Mouse (Mus musculus) layer of hippocampus, postnatal 10 days (tissue): Measurements from ENCODE around the gene Prg4. TPM values are rescaled to one million over a fixed set of nuclear protein-coding genes. Genes with fewer than 3 reads are reported as not detected.
A peak's percentile ranks its signal among the peaks of the same experiment; 100 is the strongest.

Experiments used
- DNase-seq, 2 experiments: peaks; one replicate each; pipeline ENCODE4 v3.0.0; 2021; ENCODE audit warnings: low spot score in 2 of 2
- long read RNA-seq: library from polyadenylated mRNA; stranded (forward); transcript quantifications from one replicate; pipeline ENCODE4 v2.0.0, GENCODE M21; 2023
- total RNA-seq, 2 experiments: library from RNA; stranded (reverse); gene quantifications; 2 replicates each; pipeline ENCODE4 v1.2.3; 2021

The Prg4 gene
- 1 to 10 TPM in 1 of 2 experiments, not detected in 1; 2.0 TPM for total RNA-seq
- long read RNA-seq, result 0 reads

GRCm38 (mm10) chr1:150466132-150466531 is at the start of gene Prg4:
Gene Prg4, minus strand, starts transcription at chr1:150466165.
- no peak for DNase-seq

DNA sequence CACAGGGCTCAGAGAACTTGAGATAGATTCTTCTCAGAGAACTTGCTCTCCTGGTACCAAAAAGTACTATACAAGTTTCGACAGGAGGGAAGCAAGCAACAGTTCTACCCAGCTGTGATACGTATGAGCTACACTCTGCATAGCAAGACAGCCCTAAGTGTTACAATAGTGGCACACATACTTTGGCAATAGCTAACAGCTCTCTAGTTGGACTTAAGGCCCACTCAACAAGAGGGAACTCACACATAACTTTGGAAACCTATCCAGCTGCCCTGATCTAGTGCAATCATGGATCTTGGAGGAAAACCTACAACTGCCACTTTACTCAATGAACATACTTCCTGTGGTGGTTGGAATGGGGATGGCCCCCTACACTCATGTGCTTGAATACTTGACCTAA is 47.1 kb upstream of the Prg4 start:
- DNase-seq, result no peak

- DNase-seq, result no peak
These were observed 39.8 kb upstream of the Prg4 start for GRCm38 (mm10) chr1:150505794-150506193.

GRCm38 (mm10) chr1:150503321-150503720 is 37.4 kb upstream of the Prg4 start:
- DNase-seq, result no peak

DNA sequence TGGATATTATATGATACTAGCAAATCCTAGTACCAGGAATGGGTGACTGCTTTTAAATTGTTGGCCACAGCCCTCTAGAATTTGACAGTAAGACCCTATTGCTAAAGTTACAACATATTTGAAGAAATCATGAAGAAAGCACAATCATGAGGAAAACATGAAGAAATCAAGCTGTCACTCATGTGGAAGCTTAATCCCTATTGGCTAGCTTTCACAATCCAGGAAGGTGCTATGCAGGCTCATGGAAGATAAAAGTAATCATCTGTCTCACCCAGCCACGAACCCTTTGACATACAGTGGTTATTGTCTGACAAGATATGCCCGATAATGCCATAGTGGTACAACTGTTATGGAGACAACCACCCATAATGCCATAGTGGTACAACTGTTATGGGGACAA is 32.2 kb upstream of the Prg4 start:
- no peak for DNase-seq

DNA sequence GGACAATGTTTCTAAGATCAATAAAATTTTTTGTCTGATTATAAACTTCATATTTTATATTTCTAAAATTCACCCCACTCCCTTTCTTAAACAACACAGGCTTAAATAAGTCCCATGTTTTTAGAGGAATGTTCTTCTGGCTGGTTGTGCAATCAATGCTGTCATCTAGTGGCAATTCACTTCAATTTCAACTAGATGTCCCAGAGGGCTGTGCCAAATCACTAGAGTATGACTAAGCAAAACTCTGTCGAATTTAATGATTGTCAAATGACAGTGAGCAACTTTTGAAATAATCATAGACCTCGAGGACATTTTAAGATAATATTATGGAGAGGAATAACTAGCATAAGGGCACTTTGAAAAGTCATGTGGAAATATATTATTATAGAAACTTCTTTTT is 31.7 kb upstream of the Prg4 start:
- DNase-seq, result no peak

DNA sequence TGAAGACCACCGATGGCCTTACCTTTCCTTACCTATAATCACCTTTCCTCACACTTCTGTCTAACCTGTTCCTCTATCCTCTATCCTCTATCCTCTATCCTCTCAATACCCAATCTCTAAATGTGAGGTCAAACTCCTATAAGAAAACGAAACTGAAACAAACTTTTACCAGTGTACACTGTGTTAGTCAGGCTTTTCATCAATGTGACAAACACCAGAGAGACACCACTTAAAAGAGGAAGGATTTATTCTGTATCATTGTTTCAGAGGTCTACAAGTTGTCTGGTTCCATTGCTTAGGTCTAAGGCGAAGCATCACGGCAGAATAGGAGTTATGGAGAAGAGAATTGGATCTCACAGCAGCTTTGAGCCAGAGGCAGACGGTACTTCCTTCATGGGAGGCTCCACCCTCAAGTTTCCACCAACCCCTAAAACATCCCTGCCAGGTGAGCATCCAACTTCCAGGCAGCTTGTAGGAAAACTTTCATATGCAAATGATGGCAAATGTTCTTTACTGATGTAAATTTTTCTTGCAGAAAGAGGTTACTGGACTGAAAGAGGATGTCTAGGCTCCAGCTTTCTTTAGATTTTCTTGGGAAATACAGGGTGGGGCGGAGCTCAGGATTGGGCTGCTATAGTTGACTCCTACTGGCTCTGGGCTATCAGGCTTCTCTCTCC is 30.8 kb upstream of the Prg4 start:
- DNase-seq, result no peak

DNA sequence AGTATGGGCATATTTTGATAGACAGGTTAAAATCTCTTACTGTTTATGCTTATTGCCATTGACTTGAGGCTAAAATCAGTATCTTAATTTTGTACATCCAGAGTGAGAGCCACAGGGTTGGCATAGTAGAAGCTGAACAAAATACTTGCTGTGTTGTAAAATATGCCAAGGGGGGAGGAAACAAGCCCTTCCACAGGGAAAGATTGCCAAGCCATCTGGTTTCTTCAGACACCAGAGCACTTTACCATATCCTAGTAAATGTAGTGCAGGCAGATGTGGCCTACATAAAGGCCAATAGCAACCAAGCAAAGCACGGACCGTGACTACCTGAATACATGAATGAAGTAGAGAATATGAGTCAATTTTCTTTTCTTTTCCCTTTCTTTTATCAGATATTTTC is 23.2 kb upstream of the Prg4 start:
- no peak for DNase-seq

DNA sequence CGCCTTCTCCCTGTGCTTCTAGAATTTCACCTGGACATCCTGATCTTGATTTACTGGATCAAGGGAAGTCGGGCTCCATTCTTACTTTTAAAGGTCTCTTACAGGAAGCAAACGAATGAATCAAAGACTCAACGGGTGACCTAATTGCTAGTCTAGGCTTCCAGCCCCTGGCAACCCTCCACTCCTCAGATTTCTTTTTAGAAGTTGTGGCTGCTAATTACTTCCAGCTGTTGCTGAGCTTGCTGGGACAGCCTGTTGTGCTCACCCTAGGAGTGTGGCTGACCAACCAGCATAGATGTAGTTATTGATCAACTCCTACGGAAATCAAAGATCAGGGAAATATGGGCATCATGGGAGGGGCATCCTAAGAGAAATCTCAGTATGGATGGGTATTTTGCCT is 14.7 kb upstream of the Prg4 start:
- DNase-seq, result peak in 1 of 2 experiments; percentile 15

DNA sequence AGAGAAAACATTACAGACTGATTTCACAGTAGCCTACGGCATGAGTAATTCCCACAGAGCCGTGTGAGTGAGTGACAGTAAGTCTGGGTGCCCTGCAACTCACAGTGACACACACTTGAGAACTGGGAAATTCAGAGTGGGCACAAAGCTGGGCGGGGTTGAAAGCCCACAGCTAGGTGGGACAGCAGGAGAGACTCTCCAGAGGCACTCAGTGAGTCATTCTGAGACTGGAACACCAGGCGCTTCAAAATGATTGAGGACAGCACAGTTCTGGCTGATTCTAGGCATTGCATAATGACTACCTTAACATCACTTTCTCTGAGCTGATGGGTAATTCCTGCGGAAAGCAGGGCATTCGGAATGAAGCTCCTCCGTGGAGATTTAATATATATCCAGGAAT is 6.6 kb upstream of the Prg4 start:
- DNase-seq, result no peak

DNA sequence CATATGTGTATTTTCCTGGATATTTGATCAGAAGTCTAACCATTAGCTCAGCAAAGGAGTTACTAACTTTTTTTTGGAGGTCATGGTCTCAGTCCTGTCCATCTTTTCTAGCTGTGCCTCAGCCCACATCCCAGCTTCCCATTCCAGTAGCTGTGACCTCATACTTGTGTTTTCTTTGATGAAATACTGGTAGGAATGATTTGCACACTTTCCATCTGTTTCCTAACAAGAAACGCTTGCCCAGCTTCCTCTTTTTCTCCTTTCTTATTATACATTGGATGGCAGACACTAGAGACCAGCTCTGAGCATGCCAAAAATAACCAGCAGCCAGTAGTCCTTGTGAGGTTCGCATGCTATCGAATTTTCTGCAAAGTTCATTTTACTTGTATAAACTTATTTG is 4.0 kb upstream of the Prg4 start:
- DNase-seq, result no peak

- DNase-seq, result no peak
These were observed 601 bp downstream of the Prg4 start for GRCm38 (mm10) chr1:150465364-150465763.

GRCm38 (mm10) chr1:150463691-150464090 is 2.3 kb downstream of the Prg4 start:
- no peak for DNase-seq

GRCm38 (mm10) chr1:150463068-150463467 is 2.9 kb downstream of the Prg4 start:
- no peak for DNase-seq

- DNase-seq, result no peak
These were observed 5.4 kb downstream of the Prg4 start for GRCm38 (mm10) chr1:150460595-150460994.

GRCm38 (mm10) chr1:150459599-150459998 is 6.4 kb downstream of the Prg4 start:
- no peak for DNase-seq

- DNase-seq, result no peak
These were observed 7.0 kb downstream of the Prg4 start for GRCm38 (mm10) chr1:150458977-150459376.

- DNase-seq, result no peak
These were observed 24.2 kb downstream of the Prg4 start for GRCm38 (mm10) chr1:150441731-150442130.

DNA sequence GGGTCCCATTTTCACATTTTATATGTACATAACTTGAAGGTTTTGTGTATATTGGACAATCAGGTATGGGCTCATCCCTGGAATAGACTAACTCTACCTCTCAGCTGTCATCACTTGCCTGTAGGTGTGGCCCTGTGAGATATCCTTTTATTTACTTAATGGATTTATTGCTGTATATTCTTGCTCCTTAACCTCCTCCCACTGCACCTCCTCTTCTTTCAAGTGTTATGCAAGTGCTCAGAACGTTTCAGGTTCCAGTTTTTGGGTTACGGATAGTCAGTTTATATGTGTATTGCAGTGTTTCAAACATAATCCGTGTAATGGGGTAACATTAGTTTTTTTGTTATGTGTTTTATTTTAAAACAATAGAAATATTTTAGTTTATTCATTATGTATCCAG is 27.3 kb downstream of the Prg4 start:
- DNase-seq, result no peak

GRCm38 (mm10) chr1:150426216-150426615 is 39.7 kb downstream of the Prg4 start:
- DNase-seq, result no peak

GRCm38 (mm10) chr1:150425665-150426064 is 40.3 kb downstream of the Prg4 start:
- no peak for DNase-seq

DNA sequence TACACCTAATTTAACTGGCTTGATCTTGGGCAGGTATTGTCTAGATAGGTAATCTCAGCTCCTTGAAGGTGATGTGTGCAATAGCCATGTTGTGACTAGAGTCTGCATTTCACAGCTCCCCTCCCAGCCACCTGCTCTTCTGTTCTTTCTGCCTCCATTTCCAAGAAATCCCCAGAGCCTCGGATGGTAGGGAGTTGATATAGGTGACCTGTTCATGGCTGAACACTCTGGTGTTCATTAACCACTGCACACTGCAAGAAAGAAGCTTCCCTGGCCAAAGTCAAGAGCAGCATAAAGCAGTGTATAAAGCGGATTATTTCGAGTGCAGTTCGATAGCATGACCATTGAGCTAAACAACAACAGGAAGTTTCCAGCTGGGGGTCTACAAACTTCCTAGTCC is 47.5 kb downstream of the Prg4 start:
- DNase-seq, result no peak

- no peak for DNase-seq
These were observed 50.0 kb downstream of the Prg4 start for GRCm38 (mm10) chr1:150416006-150416405.

DNA sequence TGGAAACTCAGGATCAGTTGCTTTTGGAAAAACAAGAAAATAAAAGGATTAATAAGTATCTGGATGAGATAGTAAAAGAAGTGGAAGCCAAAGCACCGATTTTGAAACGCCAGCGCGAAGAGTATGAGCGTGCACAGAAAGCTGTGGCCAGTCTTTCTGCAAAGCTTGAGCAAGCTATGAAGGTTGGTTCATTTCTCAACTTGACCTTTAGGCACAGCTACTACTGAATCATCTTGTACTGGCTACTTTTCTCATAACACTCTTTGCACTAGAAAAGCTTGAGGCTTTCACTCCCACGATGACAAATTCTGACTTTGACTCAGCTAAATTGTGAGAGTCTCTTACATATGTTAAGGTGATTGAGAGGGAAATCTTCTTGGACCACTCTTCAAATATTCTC is 56.0 kb downstream of the Prg4 start:
- no peak for DNase-seq
